Mouse (Mus musculus) bone marrow, adult 2 months (tissue): Measurements from ENCODE around the gene Fam114a1.

ENCODE experiments used
- CTCF ChIP-seq: fragments of 200-500 bp; IDR thresholded peaks from 2 replicates; pipeline ENCODE4 v1.5.1; 2011; ENCODE audit warnings: low read length, control low read depth; ENCODE audit not compliant: control insufficient read depth, insufficient read depth
- POLR2A ChIP-seq: fragments of 200-500 bp; IDR thresholded peaks from 2 replicates; pipeline ENCODE4 v1.6.1; 2011; ENCODE audit warnings: low read depth, mild to moderate bottlenecking, control low read depth, low read length, borderline replicate concordance; ENCODE audit not compliant: control insufficient read depth

- TF ChIP-seq POLR2A (no peak), CTCF (no peak)
These were observed 10.7 kb upstream of the Fam114a1 start for GRCm38 (mm10) chr5:64958991-64959842.
